Mouse (Mus musculus) layer of hippocampus, postnatal 14 days (tissue): ENCODE data around the gene Olfr958. TPM values are rescaled to one million over a fixed set of nuclear protein-coding genes. Genes with fewer than 3 reads are reported as not detected.

Experiments
- DNase-seq, 2 experiments: peaks; one replicate each; pipeline ENCODE4 v3.0.0; 2021 to 2022; ENCODE audit warnings: low spot score in 2 of 2, mixed read lengths in 1 of 2
- long read RNA-seq, 2 experiments: library from polyadenylated mRNA; stranded (forward); transcript quantifications; one replicate each; pipeline ENCODE4 v2.0.0; 2021
- total RNA-seq, 2 experiments: library from RNA; stranded (reverse); gene quantifications; 2 replicates each; pipeline ENCODE4 v1.2.3; 2021

Gene Olfr958
- not detected for total RNA-seq
- long read RNA-seq, experiment 1 = 0 reads
- long read RNA-seq, experiment 2 = 0 reads

- DNase-seq = peak in 1 of 2 experiments; percentile 63
Observed at GRCm38 (mm10) chr9:39553946-39554345, at the start of gene Olfr958. Gene Olfr958, minus strand, starts transcription at chr9:39554054.

- no peak for DNase-seq
Observed at GRCm38 (mm10) chr9:39603333-39603845, 49.5 kb upstream of the Olfr958 start.

- DNase-seq = peak; percentile 26 to 49
Observed at GRCm38 (mm10) chr9:39602536-39603332, 48.9 kb upstream of the Olfr958 start.

GRCm38 (mm10) chr9:39577050-39577449, 23.2 kb upstream of the Olfr958 start:
- DNase-seq = no peak

- no peak for DNase-seq
Observed at GRCm38 (mm10) chr9:39575469-39575868, 21.6 kb upstream of the Olfr958 start, which contains the start of gene Olfr959. Gene Olfr959, minus strand, starts transcription at chr9:39575569.

GRCm38 (mm10) chr9:39558349-39558647, 4.4 kb upstream of the Olfr958 start:
- no peak for DNase-seq

- DNase-seq = peak; percentile 34 to 54
Observed at GRCm38 (mm10) chr9:39557529-39558348, 3.9 kb upstream of the Olfr958 start.

- peak in 1 of 2 experiments; percentile 39 for DNase-seq
Observed at GRCm38 (mm10) chr9:39550806-39551205, 3.0 kb downstream of the Olfr958 start.

- DNase-seq = no peak
Observed at GRCm38 (mm10) chr9:39523616-39524285, 30.1 kb downstream of the Olfr958 start.

- no peak for DNase-seq
Observed at GRCm38 (mm10) chr9:39518595-39518994, 35.3 kb downstream of the Olfr958 start.

GRCm38 (mm10) chr9:39515531-39515930, 38.3 kb downstream of the Olfr958 start, which contains the start of gene Olfr957:
Gene Olfr957, minus strand, starts transcription at chr9:39515809.
- DNase-seq = no peak

GRCm38 (mm10) chr9:39509412-39509811, 44.4 kb downstream of the Olfr958 start:
- no peak for DNase-seq

GRCm38 (mm10) chr9:39508998-39509397, 44.9 kb downstream of the Olfr958 start:
- DNase-seq = peak; percentile 60 to 77

Other genes with a start within 250 kb of the Olfr958 start
- gene Olfr948, start 228.0 kb downstream of the Olfr958 start, total RNA-seq = not detected
- not detected for gene Olfr951, start 166.6 kb downstream of the Olfr958 start, total RNA-seq
- gene Olfr952, start 126.9 kb downstream of the Olfr958 start, total RNA-seq = not detected
- not detected for gene Olfr954, start 97.4 kb downstream of the Olfr958 start, total RNA-seq
- gene Olfr955, start 82.1 kb downstream of the Olfr958 start, total RNA-seq = not detected
- not detected for gene Olfr44, start 60.1 kb downstream of the Olfr958 start, total RNA-seq
- not detected for gene Olfr957, start 38.2 kb downstream of the Olfr958 start, total RNA-seq
- gene Olfr959, start 21.5 kb upstream of the Olfr958 start, total RNA-seq = not detected
- gene AW551984, start 50.3 kb upstream of the Olfr958 start, total RNA-seq = 10 to 100 TPM; 13.2 to 13.8 TPM
- gene Olfr148, start 56.6 kb upstream of the Olfr958 start, total RNA-seq = not detected
- not detected for gene Olfr960, start 67.3 kb upstream of the Olfr958 start, total RNA-seq
- gene Olfr961, start 91.0 kb upstream of the Olfr958 start, total RNA-seq = not detected
- gene Olfr963, start 113.2 kb upstream of the Olfr958 start, total RNA-seq = not detected
- gene Olfr149, start 153.1 kb upstream of the Olfr958 start, total RNA-seq = not detected
- gene Olfr965, start 157.3 kb upstream of the Olfr958 start, total RNA-seq = not detected
- not detected for gene Olfr150, start 176.9 kb upstream of the Olfr958 start, total RNA-seq
- gene Olfr967, start 192.2 kb upstream of the Olfr958 start, total RNA-seq = not detected
- gene Olfr968, start 229.2 kb upstream of the Olfr958 start, total RNA-seq = not detected
- not detected for gene Olfr969, start 236.9 kb upstream of the Olfr958 start, total RNA-seq